Mouse (Mus musculus) kidney, adult 2 months (tissue): Measurements from ENCODE around the gene Ctnnbl1. TPM values are rescaled to one million over a fixed set of nuclear protein-coding genes. Genes with fewer than 3 reads are reported as not detected.

Experiments
- DNase-seq: peaks from one replicate; pipeline ENCODE4 v3.0.0; 2021
- H3K27ac ChIP-seq: fragments of 200-500 bp; 2 replicates; pipeline ENCODE4 v1.5.1; 2012; ENCODE audit warnings: low read depth, low read length, control low read depth, inconsistent platforms; ENCODE audit not compliant: insufficient read depth
- H3K27me3 ChIP-seq: fragments of 200-500 bp; replicated peaks from 2 replicates; pipeline ENCODE4 v1.6.1; 2012; ENCODE audit warnings: mild to moderate bottlenecking, moderate library complexity, low read length, inconsistent platforms; ENCODE audit not compliant: control insufficient read depth, insufficient read depth
- H3K36me3 ChIP-seq: fragments of 200-500 bp; 2 replicates; pipeline ENCODE4 v1.6.1; 2012; ENCODE audit warnings: mild to moderate bottlenecking, moderate library complexity, low read length, inconsistent platforms; ENCODE audit not compliant: control insufficient read depth, insufficient read depth
- H3K4me1 ChIP-seq: fragments of 200-500 bp; 2 replicates; pipeline ENCODE4 v1.6.1; 2011; ENCODE audit warnings: low read length; ENCODE audit not compliant: control insufficient read depth, insufficient read depth
- H3K4me3 ChIP-seq: fragments of 200-500 bp; 2 replicates; pipeline ENCODE4 v1.5.1; 2011; ENCODE audit warnings: mild to moderate bottlenecking, low read depth, low read length, control low read depth; ENCODE audit not compliant: insufficient read depth
- CTCF ChIP-seq: fragments of 200-500 bp; conservative IDR thresholded peaks from 2 replicates; pipeline ENCODE4 v1.5.1; 2011; ENCODE audit warnings: low read depth, mild to moderate bottlenecking, control low read depth, low read length, moderate library complexity, mixed read lengths; ENCODE audit not compliant: insufficient read depth, insufficient read length
- POLR2A ChIP-seq: fragments of 200-500 bp; IDR thresholded peaks from one replicate; pipeline ENCODE4 v1.6.1; 2011; ENCODE audit warnings: low read depth, low read length, control low read depth
- WGBS: fragments of 180-500 bp; shearing (Covaris S2); methylation state at CpG from one replicate; pipeline ENCODE4 v1.1.7; 2018; 5-methylcytosine and 5-hydroxymethylcytosine counted together
- polyA plus RNA-seq: library from polyadenylated mRNA; depleted of rRNA; stranded (reverse); fragments of >200 nt; gene quantifications from 2 replicates; pipeline ENCODE4 v1.2.3, GENCODE M21; 2012

Gene Ctnnbl1
- polyA plus RNA-seq, 1 experiment = 16.7 TPM

DNA sequence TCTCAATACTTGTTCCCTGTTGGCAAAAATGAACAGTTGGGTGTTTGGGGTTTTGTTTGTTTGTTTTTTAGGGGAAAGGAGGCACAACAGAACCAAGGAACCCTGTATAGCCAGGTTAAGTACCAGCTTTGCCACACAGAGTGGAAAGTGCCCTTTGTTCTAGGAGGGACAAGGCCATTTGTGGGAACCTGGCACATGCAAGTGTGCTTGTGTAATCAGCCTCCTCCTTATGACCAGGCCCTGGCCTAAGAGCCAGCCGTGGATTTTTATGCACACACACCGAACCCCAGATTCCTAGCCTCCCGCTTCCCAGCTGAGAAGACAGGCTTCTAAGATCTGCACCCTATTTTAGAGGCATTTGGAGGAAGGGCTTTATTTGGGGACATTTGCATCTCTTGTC lies 140.2 kb downstream of the Ctnnbl1 start:
- no peak overlapping the region for H3K27ac ChIP-seq
- 83% methylated on average over 3 of the region's 3 CpGs for WGBS
- H3K27me3 ChIP-seq = no peaks in the 10 kb centered on the region
- no peaks in the 10 kb centered on the region for H3K4me1 ChIP-seq
- no peaks in the 10 kb centered on the region for H3K36me3 ChIP-seq
- peak; percentile 28 for DNase-seq
- TF ChIP-seq POLR2A (no peak), CTCF (no peak)
- H3K4me3 ChIP-seq = no peak overlapping the region

DNA sequence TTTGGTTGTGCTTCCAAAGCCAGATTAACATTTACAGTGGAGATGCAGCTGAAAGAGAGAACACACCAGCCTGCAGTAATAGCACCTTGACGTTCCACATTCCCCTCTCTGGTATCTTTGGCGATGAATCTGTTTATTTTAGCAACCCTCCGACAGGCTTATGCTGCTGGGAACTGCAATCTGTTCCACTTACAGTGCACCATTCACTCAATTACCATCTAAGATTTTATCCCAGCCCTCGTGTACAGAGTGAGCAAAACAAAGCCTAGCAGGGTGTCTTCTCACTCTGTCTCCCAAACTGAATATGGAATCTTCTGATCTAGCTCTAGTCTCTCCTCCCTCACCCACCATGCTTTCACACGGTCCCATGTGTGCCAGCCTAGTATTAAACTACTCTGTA lies 140.8 kb downstream of the Ctnnbl1 start:
- H3K27me3 ChIP-seq = no peaks in the 10 kb centered on the region
- WGBS = 78% methylated on average over 5 of the region's 5 CpGs
- no peak for DNase-seq
- H3K4me1 ChIP-seq = no peaks in the 10 kb centered on the region
- no peak overlapping the region for H3K27ac ChIP-seq
- TF ChIP-seq CTCF (no peak), POLR2A (no peak)
- H3K36me3 ChIP-seq = no peaks in the 10 kb centered on the region
- H3K4me3 ChIP-seq = no peak overlapping the region

DNA sequence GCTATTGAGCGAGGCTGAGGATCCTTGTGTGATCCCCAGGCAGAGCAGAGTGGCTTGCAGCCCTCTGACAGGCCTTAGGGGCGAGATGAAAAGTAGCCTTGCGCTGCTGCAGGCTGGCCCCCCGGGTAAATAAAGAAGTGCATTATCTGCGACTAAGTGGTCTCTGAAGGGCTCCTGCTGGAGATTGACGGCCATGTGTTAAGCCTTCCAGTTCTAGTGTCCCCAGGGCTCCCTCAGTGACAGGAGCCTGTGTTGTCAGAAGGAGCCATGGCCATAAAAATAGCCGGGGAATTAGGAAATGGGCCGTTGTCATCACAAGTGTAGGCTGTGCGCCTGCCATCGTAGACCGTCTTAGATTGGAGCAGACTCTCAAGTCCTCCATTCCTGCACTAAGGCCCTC lies 144.7 kb downstream of the Ctnnbl1 start:
- Histone ChIP-seq H3K27me3 (no peaks in the 10 kb centered on the region), H3K4me3 (no peak overlapping the region), H3K27ac (no peak overlapping the region), H3K4me1 (no peaks in the 10 kb centered on the region), H3K36me3 (no peaks in the 10 kb centered on the region)
- TF ChIP-seq POLR2A (no peak), CTCF (no peak)
- 69% methylated on average over 11 of the region's 11 CpGs for WGBS
- DNase-seq = no peak

DNA sequence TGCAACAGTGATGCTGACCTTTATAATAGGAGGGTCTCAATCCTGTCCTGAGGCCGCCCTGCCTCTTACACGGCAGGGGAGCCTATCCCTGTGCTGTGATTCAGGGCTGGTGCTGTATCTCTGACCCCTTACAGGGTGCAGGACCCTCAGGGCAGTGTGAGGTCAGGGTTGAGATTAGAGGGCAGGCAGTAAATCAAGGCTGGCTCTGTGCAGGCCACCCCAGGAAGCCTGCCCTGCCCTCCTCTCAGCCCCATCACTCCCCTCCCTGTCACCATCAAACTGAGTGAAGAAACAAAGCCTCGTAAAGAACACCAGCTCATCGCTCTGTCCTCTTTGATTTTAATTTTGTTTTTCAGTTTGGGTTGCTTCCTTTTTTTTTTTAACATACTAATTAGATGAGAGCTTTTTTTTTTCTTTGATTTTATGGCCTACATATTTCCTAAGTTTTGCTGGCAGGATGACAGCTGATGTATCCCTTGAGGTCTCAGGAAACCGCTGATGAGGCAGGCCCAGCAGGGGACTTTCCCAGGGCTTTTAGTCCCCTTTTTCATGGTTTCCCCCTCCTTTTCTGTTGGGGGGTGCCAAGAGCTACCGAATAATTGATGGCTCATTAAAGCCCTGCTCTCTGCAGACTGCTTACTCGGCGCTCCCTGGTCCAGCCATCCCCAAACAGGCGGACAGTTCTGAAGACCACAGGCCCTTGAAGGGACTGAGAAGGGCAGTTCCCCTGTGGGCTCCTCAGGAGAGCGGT lies 150.2 kb downstream of the Ctnnbl1 start:
- no peaks in the 10 kb centered on the region for H3K36me3 ChIP-seq
- no peaks in the 10 kb centered on the region for H3K27me3 ChIP-seq
- no peaks in the 10 kb centered on the region for H3K4me1 ChIP-seq
- no peak for TF ChIP-seq POLR2A
- WGBS = 47% methylated on average over 10 of the region's 10 CpGs
- no peak overlapping the region for H3K4me3 ChIP-seq
- no peak overlapping the region for H3K27ac ChIP-seq
- peak; percentile 58 for DNase-seq

DNA sequence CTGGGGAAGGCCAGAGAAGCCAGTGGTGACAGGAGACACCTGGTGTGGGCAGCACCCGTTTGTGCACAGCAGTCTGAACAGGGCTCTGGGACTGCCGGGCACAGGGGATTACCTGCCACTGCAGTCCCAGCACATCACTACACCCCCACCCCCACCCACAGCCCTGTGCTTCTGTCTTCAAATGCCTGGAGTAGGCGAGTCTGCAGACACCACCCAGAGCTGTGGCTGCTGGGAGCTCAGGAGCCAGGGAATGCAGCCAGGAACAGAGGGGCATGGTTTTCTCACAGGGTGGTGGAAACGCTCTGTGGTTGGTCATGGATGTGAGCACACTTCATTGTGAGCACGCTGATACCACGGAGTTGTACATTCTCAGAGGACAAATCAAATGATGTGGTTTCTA lies 154.0 kb downstream of the Ctnnbl1 start:
- TF ChIP-seq CTCF (no peak), POLR2A (no peak)
- Histone ChIP-seq H3K4me3 (no peak overlapping the region), H3K27ac (no peak overlapping the region), H3K36me3 (no peaks in the 10 kb centered on the region), H3K27me3 (no peaks in the 10 kb centered on the region), H3K4me1 (no peaks in the 10 kb centered on the region)
- no peak for DNase-seq
- WGBS = 62% methylated on average over 6 of the region's 6 CpGs

DNA sequence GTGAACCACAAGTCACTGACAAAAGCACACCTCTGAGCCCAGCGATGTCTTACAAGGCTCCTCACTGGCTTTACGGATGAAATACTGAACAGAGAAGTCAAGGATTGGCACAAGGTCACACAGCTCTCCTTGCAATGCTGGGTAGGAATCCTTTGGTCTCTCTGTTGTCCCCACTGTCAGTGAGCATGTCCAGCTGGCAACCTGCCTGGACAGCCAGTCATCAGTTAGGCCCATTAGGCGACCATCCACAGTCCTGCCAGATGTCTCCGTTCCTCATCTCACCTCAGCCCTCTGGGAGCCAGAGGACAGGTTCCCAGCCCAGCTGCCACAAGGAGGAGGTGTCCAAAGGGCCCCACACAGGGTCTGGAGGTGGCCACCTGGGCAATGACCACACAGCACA lies 159.9 kb downstream of the Ctnnbl1 start:
- H3K4me3 ChIP-seq = no peak overlapping the region
- no peak overlapping the region for H3K27ac ChIP-seq
- WGBS = 71% methylated on average over 4 of the region's 4 CpGs
- no peak for DNase-seq
- no peaks in the 10 kb centered on the region for H3K27me3 ChIP-seq
- TF ChIP-seq POLR2A = no peak
- TF ChIP-seq CTCF = no peak
- no peaks in the 10 kb centered on the region for H3K4me1 ChIP-seq
- no peaks in the 10 kb centered on the region for H3K36me3 ChIP-seq

DNA sequence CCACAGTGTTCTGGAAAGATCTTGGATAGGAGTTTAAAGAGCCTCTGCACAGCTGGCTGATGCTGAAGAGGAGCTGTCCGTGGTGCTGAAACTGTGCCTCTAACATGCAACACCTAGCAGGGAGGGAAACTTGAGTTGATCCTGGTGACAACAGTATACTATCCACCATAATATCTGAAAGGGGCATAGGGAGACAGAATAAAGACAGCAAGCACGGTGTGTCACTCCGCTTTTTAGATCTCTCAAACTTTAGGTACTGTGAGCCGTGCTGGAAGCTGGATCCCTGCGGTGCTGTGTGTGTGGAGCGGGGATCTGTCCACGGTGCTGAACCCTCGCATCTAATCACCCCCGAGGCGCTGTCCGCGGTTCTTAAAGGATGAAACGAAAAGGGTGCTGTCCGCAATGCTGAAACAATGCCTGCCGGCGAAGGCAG lies 176.0 kb downstream of the Ctnnbl1 start:
- H3K36me3 ChIP-seq = no peaks in the 10 kb centered on the region
- under 1% methylated on average over 16 of the region's 16 CpGs for WGBS
- peak; percentile 84 for DNase-seq
- H3K27me3 ChIP-seq = peaks cover 5% of the 10 kb centered on the region
- H3K4me3 ChIP-seq = no peak overlapping the region
- H3K27ac ChIP-seq = no peak overlapping the region
- TF ChIP-seq CTCF (no peak; the same call in 1 of the 2 replicates), POLR2A (no peak)
- no peaks in the 10 kb centered on the region for H3K4me1 ChIP-seq
